9 mouse cellular contexts compared by ENCODE assay signal in genomic region chr15:89500221-89500791, GRCm38 (mm10). TPM values are rescaled to one million over a fixed set of nuclear protein-coding genes. Genes with fewer than 3 reads are reported as not detected.
A peak's percentile ranks its signal among the peaks of the same experiment; 100 is the strongest.
DNase-seq lines count a peak whose midpoint lies in the region; ATAC-seq lines count a peak whose summit lies in the region.
"Had no signal": no experiment of that assay in that cellular context is flagged by ENCODE, and none has a peak within 500 bp of the region (broad histone marks: within the 10 kb centered on the region; RNA-seq: fewer than 3 reads in every experiment).

No protein-coding gene starts in this region.

- peak; percentile 37 for DNase-seq in left cerebral cortex, postnatal 4 days
- DNase-seq in left cerebral cortex, adult 8-10 months (ENCODE audit: low spot score in 2 of 2) = no peak
- peak; percentile 65 for DNase-seq in cerebellum, adult 11-12 months
- no peak for DNase-seq in thymus, postnatal 25 days
- DNase-seq in testis, postnatal 14 days (ENCODE audit: low spot score) = no peak

- no peaks in the 10 kb centered on the region for H3K36me3 ChIP-seq in forebrain, embryonic 12.5 days (replicated peaks)
- peaks cover 12% of the 10 kb centered on the region for H3K36me3 ChIP-seq in limb, embryonic 12.5 days
- H3K36me3 ChIP-seq in neural tube, embryonic 14.5 days (ENCODE audit: control insufficient read depth, insufficient read depth, low read length) = peaks cover 10% of the 10 kb centered on the region; the same call in 1 of the 2 replicates

- WGBS in forebrain, embryonic 12.5 days = under 1% methylated on average over 35 of the region's 35 CpGs
- 1% methylated on average over 35 of the region's 35 CpGs for WGBS in limb, embryonic 12.5 days
- under 1% methylated on average over 35 of the region's 35 CpGs for WGBS in neural tube, embryonic 14.5 days

- peaks cover 44% of the 10 kb centered on the region for H3K4me1 ChIP-seq in forebrain, embryonic 12.5 days
- peaks cover 18% of the 10 kb centered on the region for H3K4me1 ChIP-seq in limb, embryonic 12.5 days (replicated peaks)
- H3K4me1 ChIP-seq in neural tube, embryonic 14.5 days (ENCODE audit: control insufficient read depth, insufficient read depth, low read length) = peaks cover 11% of the 10 kb centered on the region; the same call in 1 of the 2 replicates

- intact Hi-C loops in left cerebral cortex, postnatal 4 days (cut with DNase I) = no loop called here

- peak overlapping the region; percentile 85 for H3K4me2 ChIP-seq in forebrain, embryonic 12.5 days
- H3K4me2 ChIP-seq in limb, embryonic 12.5 days = peak overlapping the region; percentile 93
- peak overlapping the region; percentile 89 for H3K4me2 ChIP-seq in neural tube, embryonic 14.5 days (ENCODE audit: low read depth, low read length)

- peak; percentile 36 for ATAC-seq in forebrain, embryonic 12.5 days (ENCODE audit: low FRiP score)
- peak; percentile 49 for ATAC-seq in limb, embryonic 12.5 days (ENCODE audit: insufficient number of reproducible peaks, insufficient read depth, low FRiP score, low TSS enrichment, low read depth)
- peak; percentile 35 for ATAC-seq in neural tube, embryonic 14.5 days (ENCODE audit: low read depth)

- H3K27ac ChIP-seq in forebrain, embryonic 12.5 days = peak overlapping the region; percentile 72; the same call in 1 of the 2 replicates
- peak overlapping the region; percentile 70; the same call in 1 of the 2 replicates for H3K27ac ChIP-seq in limb, embryonic 12.5 days
- peak overlapping the region; percentile 82; the same call in 1 of the 2 replicates for H3K27ac ChIP-seq in neural tube, embryonic 14.5 days (ENCODE audit: low read depth, low read length)

- peak overlapping the region; percentile 73 for H3K9ac ChIP-seq in forebrain, embryonic 12.5 days
- H3K9ac ChIP-seq in limb, embryonic 12.5 days (replicated peaks) = peak overlapping the region; percentile 93
- H3K9ac ChIP-seq in neural tube, embryonic 14.5 days (replicated peaks; ENCODE audit: low read depth, low read length) = peak overlapping the region; percentile 98

- H3K27me3 ChIP-seq in forebrain, embryonic 12.5 days = peaks cover 56% of the 10 kb centered on the region
- peaks cover 51% of the 10 kb centered on the region for H3K27me3 ChIP-seq in limb, embryonic 12.5 days
- H3K27me3 ChIP-seq in neural tube, embryonic 14.5 days (ENCODE audit: control insufficient read depth, insufficient read depth, low read length) = no peaks in the 10 kb centered on the region

- H3K9me3 ChIP-seq in forebrain, embryonic 12.5 days = no peaks in the 10 kb centered on the region
- H3K9me3 ChIP-seq in limb, embryonic 12.5 days = no peaks in the 10 kb centered on the region
- no peaks in the 10 kb centered on the region for H3K9me3 ChIP-seq in neural tube, embryonic 14.5 days (ENCODE audit: control insufficient read depth, low read length)

- peak overlapping the region; percentile 71 for H3K4me3 ChIP-seq in forebrain, embryonic 12.5 days (replicated peaks)
- peak overlapping the region; percentile 87 for H3K4me3 ChIP-seq in limb, embryonic 12.5 days (replicated peaks)
- peak overlapping the region; percentile 71 for H3K4me3 ChIP-seq in neural tube, embryonic 14.5 days (ENCODE audit: low read depth, low read length)

RNA-seq across cellular contexts. Expression of gene Shank3, which starts 0.9 kb away (rescaled TPM):
- total RNA-seq in left cerebral cortex, postnatal 4 days (2021) = 100 to 1,000 TPM; 136 to 141 TPM
- 100 to 1,000 TPM; 192 to 223 (median 197) TPM for total RNA-seq in left cerebral cortex, adult 8-10 months (2022)
- 7.9 and 8.8 TPM in 2 replicates for polyA plus RNA-seq in forebrain, embryonic 12.5 days (2016; fragmentation: Nextera tagmentation; extraction: Ambion mirVana)
- polyA plus RNA-seq in limb, embryonic 12.5 days (2016; fragmentation: Nextera tagmentation; extraction: Ambion mirVana) = 2.4 and 3.2 TPM in 2 replicates
- 7.4 and 10.1 TPM in 2 replicates for polyA plus RNA-seq in neural tube, embryonic 14.5 days (2014; fragmentation: Nextera tagmentation; extraction: Ambion mirVana)
- total RNA-seq: neutrophil, adult 5-6 weeks had no signal

RNA-seq across cellular contexts. Expression of gene Arsa, which starts 23.1 kb away (rescaled TPM):
- 10 to 100 TPM; 31.5 to 32.8 TPM for total RNA-seq in left cerebral cortex, postnatal 4 days (2021)
- total RNA-seq in left cerebral cortex, adult 8-10 months (2022) = 10 to 100 TPM; 31.8 to 37.3 (median 35.9) TPM
- 12.5 and 13.6 TPM in 2 replicates for polyA plus RNA-seq in forebrain, embryonic 12.5 days (2016; fragmentation: Nextera tagmentation; extraction: Ambion mirVana)
- 15.2 and 15.6 TPM in 2 replicates for polyA plus RNA-seq in limb, embryonic 12.5 days (2016; fragmentation: Nextera tagmentation; extraction: Ambion mirVana)
- 17.3 and 18.9 TPM in 2 replicates for polyA plus RNA-seq in neural tube, embryonic 14.5 days (2014; fragmentation: Nextera tagmentation; extraction: Ambion mirVana)

RNA-seq across cellular contexts. Expression of gene Mapk8ip2, which starts 46.6 kb away (rescaled TPM):
- 100 to 1,000 TPM; 155 to 170 TPM for total RNA-seq in left cerebral cortex, postnatal 4 days (2021)
- total RNA-seq in left cerebral cortex, adult 8-10 months (2022) = 100 to 1,000 TPM; 240 to 262 (median 246) TPM
- polyA plus RNA-seq in forebrain, embryonic 12.5 days (2016; fragmentation: Nextera tagmentation; extraction: Ambion mirVana) = 44.1 and 51.6 TPM in 2 replicates
- 2.0 and 2.1 TPM in 2 replicates for polyA plus RNA-seq in limb, embryonic 12.5 days (2016; fragmentation: Nextera tagmentation; extraction: Ambion mirVana)
- polyA plus RNA-seq in neural tube, embryonic 14.5 days (2014; fragmentation: Nextera tagmentation; extraction: Ambion mirVana) = 64.5 and 73.1 TPM in 2 replicates
- total RNA-seq: neutrophil, adult 5-6 weeks had no signal

Comparison
In these comparisons a context has a peak if more than half of its experiments do, and no peak if none do; other contexts are left out.
1. DNase-seq: peak in left cerebral cortex, postnatal 4 days (single experiment) and cerebellum, adult 11-12 months (single experiment); none in left cerebral cortex, adult 8-10 months (0 of 2), thymus, postnatal 25 days (single experiment) and testis, postnatal 14 days (single experiment).
2. RNA of gene Mapk8ip2, which starts 46.6 kb away (polyA plus RNA-seq): 64.5 to 73.1 TPM in neural tube, embryonic 14.5 days and 44.1 to 51.6 TPM in forebrain, embryonic 12.5 days; 2.0 to 2.1 TPM in limb, embryonic 12.5 days; every median in the first group is over 10 times any median in the second.
3. Peak in every context shown above with its lines, with median percentiles within 50 percentile points of each other: ATAC-seq, H3K27ac ChIP-seq, H3K4me2 ChIP-seq, H3K4me3 ChIP-seq and H3K9ac ChIP-seq.